Mouse (Mus musculus) lung, postnatal 14 days (tissue): ENCODE data around the gene Aga.
"Not testable (repeated sequence)": the region's sequence is repeated elsewhere in the genome, so short reads cannot be mapped to it uniquely, and the experiment has no call there.

Experiments used
- DNase-seq: peaks from one replicate; pipeline ENCODE4 v3.0.0; 2021

Gene Aga

DNA sequence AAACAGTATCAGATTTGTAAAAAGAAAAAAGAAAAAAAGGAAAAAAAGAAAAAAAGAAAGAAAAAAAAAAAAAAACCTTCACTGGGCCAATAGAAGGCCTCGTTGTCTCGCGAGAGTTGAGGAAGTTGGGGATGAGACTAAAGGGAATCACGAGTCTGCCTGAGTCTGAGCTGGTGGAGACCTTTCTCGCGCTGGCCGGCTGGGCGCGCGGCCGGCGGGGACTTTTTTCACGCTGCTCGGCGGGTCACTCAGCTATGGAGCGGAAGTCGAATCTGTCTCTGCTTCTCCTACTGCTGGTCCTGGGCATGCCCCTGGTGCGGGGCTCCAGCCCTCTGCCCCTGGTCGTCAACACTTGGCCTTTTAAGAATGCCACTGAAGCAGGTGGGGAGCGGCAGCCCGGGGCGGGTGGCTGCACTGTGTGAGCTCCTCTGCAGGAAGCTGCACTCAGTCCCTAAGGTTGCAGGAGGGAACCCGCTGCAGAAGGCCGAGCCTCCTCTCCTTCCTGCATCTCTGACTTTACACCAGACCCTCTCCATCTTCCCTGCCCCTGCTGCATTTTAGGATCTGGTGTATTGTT, at the start of gene Aga:
Gene Aga (plus strand): TSS at position 177 of the 577 bp plus-strand sequence.
- DNase-seq: peak; percentile 89

DNA sequence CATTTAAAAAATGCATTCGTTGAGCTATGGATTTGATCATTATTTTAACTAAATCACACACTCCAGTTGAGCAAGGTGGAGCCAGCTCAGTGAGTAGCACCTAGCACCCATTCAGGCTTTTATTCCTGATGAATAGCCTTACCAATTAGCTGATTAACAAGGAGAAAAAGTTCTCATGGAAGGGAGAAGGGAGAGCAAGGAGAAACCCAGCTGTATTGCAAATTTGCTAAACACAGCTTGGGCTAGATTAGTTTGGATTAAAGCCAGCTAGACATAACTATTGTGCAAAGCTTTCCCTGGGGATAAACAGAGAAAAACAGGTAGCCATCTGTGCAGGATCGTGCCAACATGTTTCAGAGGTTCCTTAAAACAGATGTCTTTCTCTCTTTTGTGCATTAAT, 22.5 kb upstream of the Aga start:
- DNase-seq: no peak

DNA sequence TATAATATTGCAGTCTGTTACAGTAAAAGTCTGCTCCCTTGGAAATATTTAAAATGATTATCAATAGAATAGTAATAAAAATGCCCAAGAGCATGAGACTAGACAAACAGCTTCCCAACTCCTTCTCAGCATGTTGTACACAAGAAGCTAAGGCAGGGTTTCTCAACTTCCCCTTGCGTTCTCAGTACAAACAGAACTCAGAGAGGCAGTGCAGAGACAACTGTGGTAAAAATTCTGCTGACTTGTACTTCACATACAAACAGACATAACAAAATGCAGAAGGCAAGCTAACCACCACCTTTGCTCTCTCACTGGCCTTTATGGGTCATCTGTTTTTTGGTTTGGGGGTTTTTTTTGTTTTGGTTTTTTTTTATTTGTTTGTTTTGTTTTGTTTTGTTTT, 15.3 kb upstream of the Aga start:
- DNase-seq: no peak

DNA sequence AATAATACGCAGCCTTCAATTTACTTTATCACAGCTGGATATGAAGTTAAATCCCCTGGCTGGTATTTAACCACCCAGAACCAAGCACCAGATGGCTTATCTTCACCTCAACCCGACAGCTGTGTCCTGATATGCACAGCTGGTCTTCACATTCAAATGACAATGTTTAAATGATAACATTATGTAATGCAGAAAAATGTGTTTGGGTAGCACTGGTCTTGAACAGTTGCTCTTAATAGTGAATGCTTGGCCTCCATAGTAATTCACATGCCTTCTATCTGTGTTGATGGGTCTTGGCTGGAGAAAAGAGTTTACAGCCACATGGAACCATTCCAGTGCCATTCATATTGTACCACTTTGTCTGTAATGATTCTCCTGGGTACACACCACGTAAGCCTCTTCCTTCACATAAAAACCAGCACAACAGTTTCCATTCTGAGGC, 14.6 kb upstream of the Aga start:
- no peak for DNase-seq

DNA sequence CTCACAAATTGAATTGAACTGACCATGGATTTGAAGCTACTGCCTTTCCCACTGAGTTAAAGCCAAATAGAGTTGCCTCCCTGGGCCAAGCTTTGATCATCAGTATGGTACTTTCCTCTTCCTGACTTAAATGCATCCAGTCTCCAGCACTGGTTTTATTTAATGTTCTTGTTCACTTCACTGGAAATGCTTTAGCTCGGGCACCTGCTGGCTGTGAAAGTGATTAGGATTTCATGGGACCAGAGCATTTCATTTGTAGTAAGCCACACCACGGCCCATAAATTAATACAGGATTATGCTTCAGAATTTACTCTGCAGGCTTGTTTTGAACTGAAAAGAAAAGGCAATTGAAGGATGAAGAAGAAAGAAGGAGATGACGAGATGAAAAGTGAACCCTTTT, 26.5 kb downstream of the Aga start:
- not testable (repeated sequence) for DNase-seq

DNA sequence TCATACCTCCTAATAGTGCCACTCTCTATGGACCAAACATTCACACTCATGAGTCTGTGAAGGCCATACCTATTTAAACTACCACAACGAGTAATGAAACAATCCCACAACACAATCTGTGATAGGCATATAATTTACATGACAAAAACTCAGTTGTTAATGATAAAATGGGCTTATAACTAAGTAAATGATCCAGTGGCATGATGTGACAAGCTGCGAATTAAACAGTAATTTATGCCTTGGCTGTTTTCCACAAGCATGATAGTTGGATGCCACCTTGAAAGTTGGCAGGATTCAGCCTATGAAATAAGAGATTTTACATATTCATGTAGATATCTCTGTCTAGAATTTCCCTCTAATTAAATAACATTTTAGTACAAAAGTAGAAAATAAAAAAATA, 28.1 kb downstream of the Aga start:
- no peak for DNase-seq

DNA sequence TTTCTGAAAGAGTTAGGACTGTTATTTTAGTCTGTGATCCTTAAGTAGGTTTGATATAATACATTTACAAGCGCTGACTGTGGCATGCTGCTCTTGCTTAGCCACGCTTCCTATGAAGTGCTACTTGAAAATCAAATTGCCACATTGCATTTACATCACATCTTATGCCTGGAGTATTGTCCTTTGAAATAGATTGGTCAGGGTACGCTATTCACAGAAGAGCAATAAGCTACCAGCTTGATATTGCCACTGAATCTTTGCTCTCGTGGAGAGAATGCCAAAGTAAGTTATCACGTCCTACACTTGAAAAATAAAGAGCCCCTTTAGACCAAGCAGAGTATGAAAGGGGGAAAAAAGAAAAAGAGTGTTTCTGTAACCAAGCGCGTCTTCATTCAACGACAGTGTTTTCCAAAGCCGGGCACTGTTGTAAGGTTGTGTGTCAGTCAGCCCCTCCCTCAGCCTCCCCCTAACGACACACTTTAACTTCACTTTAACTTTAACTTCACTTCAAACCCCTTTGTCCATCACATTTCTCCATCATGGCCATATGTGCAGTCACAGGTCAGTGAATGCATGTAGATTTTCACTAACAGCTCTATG, 51.0 kb downstream of the Aga start:
- no peak for DNase-seq

DNA sequence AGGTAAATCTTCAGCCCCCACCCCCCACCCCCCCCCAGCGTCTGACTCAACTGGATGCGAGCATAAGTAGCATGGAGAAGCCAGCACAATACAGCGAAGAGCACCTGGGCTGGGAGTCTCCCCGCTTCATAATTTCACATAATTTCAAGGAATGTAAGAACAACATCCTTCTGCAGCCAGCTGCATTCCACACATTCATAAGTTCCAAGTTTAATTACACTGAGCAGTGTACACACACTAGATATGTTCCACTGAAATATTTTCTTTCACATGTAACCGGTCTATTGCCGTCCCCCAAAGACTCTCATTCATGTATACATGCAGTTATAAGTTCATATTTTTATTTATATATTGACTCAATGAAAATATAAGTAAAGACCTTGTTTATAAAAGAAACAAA, 54.7 kb downstream of the Aga start:
- no peak for DNase-seq
